Mouse (Mus musculus): Measurements from ENCODE around the gene Myo6. TPM values are rescaled to one million over a fixed set of nuclear protein-coding genes. Genes with fewer than 3 reads are reported as not detected.
"Not testable (repeated sequence)": the region's sequence is repeated elsewhere in the genome, so short reads cannot be mapped to it uniquely, and the experiment has no call there.

Gene Myo6
- polyA plus RNA-seq, 1 experiment from 2014 or later = 8.8 TPM

DNA sequence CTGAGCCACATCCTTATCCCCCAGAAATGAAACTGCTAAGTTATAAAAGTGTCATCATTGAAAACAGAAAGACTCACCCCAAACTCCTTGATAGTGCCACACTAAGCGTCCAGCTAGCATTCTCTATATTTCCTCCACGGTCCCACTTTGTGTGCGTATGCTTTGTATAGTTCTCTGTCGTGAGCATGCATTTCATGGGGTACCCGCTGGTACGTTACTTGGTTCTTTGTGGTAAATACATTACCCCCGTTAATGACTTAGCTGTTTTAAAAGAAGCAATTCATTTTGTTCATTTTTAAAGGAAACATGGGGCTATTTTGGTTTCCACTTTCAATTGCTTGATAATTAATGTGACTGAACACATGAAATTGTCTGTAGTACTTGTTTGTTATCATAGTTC, 122.0 kb downstream of the Myo6 start:
- DNase-seq (ENCODE audit: low spot score) = no peak
- Histone ChIP-seq H3K36me3 (peaks cover 4% of the 10 kb centered on the region; the same call in 1 of the 2 replicates), H3K4me3 (no peak overlapping the region), H3K4me1 (replicated peaks) (no peaks in the 10 kb centered on the region), H3K27me3 (ENCODE audit: insufficient read depth, poor library complexity, severe bottlenecking) (no peaks in the 10 kb centered on the region), H3K27ac (no peak overlapping the region), H3K9me3 (0 out of 2 replicates have a peak, but pooled peaks cover under 1% of the 10 kb centered on the region)
- 94% methylated on average over 7 of the region's 7 CpGs for WGBS

DNA sequence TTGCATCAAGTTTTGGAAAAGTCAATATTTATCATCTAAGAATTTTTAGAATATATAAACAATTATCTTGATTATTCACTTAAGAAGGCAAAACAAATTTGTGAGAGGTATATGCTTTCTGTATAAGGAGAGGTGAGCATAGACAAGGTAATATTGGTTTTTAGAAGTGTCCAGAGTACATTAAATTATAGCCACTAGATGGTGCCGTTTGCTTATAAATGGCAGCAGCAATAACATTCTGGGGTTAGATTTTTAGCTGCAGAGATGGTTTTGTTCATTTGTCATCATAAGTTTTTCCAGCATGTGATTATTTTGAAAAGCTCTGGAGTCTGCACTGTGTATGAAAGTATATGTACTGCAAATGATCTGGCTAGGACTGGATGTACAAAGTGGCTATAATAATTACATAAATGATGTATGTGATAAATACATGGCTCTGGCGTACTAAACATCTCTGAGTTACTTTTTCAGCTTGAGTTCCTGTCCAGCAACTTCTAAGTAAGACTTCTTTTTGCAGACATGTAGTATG, 128.3 kb downstream of the Myo6 start:
- H3K4me3 ChIP-seq = no peak overlapping the region
- no peaks in the 10 kb centered on the region for H3K4me1 ChIP-seq (replicated peaks)
- 58% methylated on average over 2 of the region's 2 CpGs for WGBS
- no peak overlapping the region for H3K27ac ChIP-seq
- DNase-seq (ENCODE audit: low spot score) = no peak
- peaks cover 6% of the 10 kb centered on the region; the same call in 1 of the 2 replicates for H3K36me3 ChIP-seq
- H3K9me3 ChIP-seq = peaks cover 6% of the 10 kb centered on the region; the same call in 1 of the 2 replicates
- no peaks in the 10 kb centered on the region for H3K27me3 ChIP-seq (ENCODE audit: insufficient read depth, poor library complexity, severe bottlenecking)

DNA sequence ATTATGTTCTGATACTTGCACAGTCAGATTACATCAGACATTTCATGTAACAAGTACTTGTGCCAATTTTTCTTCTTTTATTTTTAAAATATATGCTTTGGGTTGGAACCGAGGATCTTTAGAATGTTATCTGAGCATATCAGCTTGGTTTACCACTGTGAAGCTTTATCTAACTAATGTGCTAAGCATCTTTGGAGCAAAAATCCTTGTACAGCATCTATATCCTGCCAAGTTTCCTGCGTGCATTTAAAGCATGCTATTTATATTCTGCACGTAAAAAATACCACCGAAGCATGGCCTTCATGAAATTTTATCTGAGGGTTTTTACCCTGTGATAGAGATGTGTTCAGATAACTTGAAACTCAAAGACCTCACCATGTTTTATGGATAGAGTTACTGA, 131.3 kb downstream of the Myo6 start:
- H3K27ac ChIP-seq = no peak overlapping the region
- peaks cover 6% of the 10 kb centered on the region; the same call in 1 of the 2 replicates for H3K9me3 ChIP-seq
- no peak for DNase-seq (ENCODE audit: low spot score)
- no peak overlapping the region for H3K4me3 ChIP-seq
- no peaks in the 10 kb centered on the region for H3K27me3 ChIP-seq (ENCODE audit: insufficient read depth, poor library complexity, severe bottlenecking)
- H3K4me1 ChIP-seq (replicated peaks) = no peaks in the 10 kb centered on the region
- 86% methylated on average over 4 of the region's 4 CpGs for WGBS
- H3K36me3 ChIP-seq = peaks cover 6% of the 10 kb centered on the region; the same call in 1 of the 2 replicates

DNA sequence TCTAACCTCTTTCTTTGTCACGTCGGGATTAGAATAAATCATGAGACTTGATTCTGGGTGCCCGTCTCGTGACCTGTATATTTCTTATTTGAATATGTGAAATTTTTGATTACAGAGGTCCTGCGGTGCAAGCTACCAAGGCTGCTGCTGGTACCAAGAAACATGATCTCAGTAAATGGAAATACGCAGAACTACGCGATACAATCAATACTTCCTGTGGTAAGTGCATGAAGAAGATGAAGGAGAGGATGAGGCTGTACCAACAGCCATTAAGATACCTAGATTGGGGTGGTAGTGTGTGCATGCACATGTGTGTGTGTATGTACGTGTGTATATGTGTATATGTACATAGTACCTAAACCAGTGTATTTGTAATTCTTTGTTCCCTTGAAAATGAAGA, 134.2 kb downstream of the Myo6 start:
- 94% methylated on average over 9 of the region's 9 CpGs for WGBS

DNA sequence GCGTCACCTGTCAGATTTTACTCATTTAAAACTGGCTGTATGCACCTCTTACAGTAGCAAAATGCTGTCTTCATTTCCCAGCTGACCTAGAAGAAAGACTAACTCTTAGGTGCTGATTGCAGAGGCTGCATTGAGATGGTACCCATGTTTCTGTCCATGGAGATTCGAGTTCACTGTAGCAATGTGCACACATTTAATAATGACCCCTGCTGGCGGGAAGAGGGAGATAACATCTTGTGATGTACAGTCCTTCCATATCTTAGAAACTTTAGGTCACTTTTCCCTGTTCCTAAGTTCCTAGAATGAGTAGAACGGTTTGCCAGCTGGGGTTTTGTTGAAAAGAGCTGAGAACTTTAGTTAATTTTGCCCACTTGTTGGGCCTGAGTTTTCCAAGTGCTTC, 138.7 kb downstream of the Myo6 start:
- no peak overlapping the region for H3K4me3 ChIP-seq
- H3K27me3 ChIP-seq (ENCODE audit: insufficient read depth, poor library complexity, severe bottlenecking) = no peaks in the 10 kb centered on the region
- 75% methylated on average over 4 of the region's 4 CpGs for WGBS
- H3K9me3 ChIP-seq = no peaks in the 10 kb centered on the region
- no peak overlapping the region for H3K27ac ChIP-seq
- H3K36me3 ChIP-seq = no peaks in the 10 kb centered on the region
- no peak for DNase-seq (ENCODE audit: low spot score)
- peaks cover 4% of the 10 kb centered on the region; the same call in 1 of the 2 replicates for H3K4me1 ChIP-seq (replicated peaks)

More for the DNA sequence above, 134.2 kb downstream of the Myo6 start:
- no peak overlapping the region for H3K4me3 ChIP-seq
- H3K36me3 ChIP-seq = no peaks in the 10 kb centered on the region
- H3K27me3 ChIP-seq (ENCODE audit: insufficient read depth, poor library complexity, severe bottlenecking) = no peaks in the 10 kb centered on the region
- H3K4me1 ChIP-seq (replicated peaks) = no peaks in the 10 kb centered on the region
- no peak for DNase-seq (ENCODE audit: low spot score)
- H3K9me3 ChIP-seq = no peaks in the 10 kb centered on the region
- H3K27ac ChIP-seq = no peak overlapping the region

DNA sequence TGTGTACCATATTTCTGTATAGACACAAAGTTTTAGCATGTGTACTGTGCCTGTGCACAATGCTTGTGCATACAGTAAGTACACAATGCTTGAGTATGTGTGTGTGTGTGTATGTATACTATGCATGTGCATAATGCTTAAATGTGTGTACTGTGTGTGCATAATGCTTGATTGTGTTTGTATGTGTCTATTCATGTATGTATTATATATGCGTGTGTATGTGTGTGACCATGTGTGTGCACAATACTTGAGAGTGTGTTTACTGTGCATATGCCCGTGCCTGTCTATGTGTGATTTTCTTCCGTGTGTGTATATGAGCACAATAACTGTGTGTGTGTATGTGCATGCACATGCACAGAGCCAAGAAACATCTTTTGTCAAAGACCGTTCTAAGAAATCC, 141.6 kb downstream of the Myo6 start:
- no peaks in the 10 kb centered on the region for H3K9me3 ChIP-seq
- H3K36me3 ChIP-seq = no peaks in the 10 kb centered on the region
- H3K27ac ChIP-seq = 0 out of 2 replicates have a peak overlapping the region, but pooled peaks have one; percentile 5
- peaks cover 4% of the 10 kb centered on the region; the same call in 1 of the 2 replicates for H3K4me1 ChIP-seq (replicated peaks)
- no peak overlapping the region for H3K4me3 ChIP-seq
- WGBS = 87% methylated on average over 4 of the region's 4 CpGs
- no peak for DNase-seq (ENCODE audit: low spot score)
- H3K27me3 ChIP-seq (ENCODE audit: insufficient read depth, poor library complexity, severe bottlenecking) = no peaks in the 10 kb centered on the region

DNA sequence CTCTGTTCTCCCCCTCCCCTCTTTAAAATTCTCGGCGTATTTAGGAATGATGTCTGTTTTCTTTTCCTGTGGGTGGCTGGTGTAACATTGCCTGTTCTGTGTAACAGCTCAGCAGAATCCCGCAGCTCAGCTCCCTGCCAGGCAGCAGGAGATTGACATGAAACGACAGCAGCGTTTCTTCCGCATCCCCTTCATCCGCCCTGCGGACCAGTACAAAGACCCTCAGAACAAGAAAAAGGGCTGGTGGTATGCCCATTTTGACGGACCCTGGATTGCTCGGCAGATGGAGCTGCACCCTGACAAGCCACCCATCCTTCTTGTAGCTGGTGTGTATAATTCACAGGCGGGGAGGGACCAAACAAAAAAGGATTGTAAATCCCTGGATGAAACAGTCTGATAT, 142.0 kb downstream of the Myo6 start:
- no peaks in the 10 kb centered on the region for H3K27me3 ChIP-seq (ENCODE audit: insufficient read depth, poor library complexity, severe bottlenecking)
- H3K4me3 ChIP-seq = no peak overlapping the region
- 33% methylated on average over 11 of the region's 11 CpGs for WGBS
- H3K4me1 ChIP-seq (replicated peaks) = peaks cover 4% of the 10 kb centered on the region; the same call in 1 of the 2 replicates
- no peaks in the 10 kb centered on the region for H3K36me3 ChIP-seq
- H3K27ac ChIP-seq = 0 out of 2 replicates have a peak overlapping the region, but pooled peaks have one; percentile 5
- DNase-seq (ENCODE audit: low spot score) = no peak
- H3K9me3 ChIP-seq = no peaks in the 10 kb centered on the region

DNA sequence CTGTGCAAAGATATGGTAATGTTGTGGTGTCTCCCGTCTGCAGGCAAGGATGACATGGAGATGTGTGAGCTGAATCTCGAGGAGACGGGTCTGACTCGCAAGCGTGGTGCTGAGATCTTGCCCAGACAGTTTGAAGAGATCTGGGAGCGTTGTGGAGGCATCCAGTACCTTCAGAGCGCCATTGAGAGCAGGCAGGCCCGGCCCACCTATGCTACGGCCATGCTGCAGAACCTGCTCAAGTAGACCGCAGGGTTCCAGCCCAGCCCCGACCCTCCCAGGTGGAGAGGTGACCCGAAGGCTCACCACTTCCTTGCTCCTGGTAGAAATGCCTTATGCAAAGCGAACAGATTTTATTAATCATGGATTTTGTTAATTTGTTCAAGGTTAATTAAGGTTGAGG, 142.8 kb downstream of the Myo6 start:
- H3K4me1 ChIP-seq (replicated peaks) = peaks cover 4% of the 10 kb centered on the region; the same call in 1 of the 2 replicates
- no peak for DNase-seq (ENCODE audit: low spot score)
- no peaks in the 10 kb centered on the region for H3K27me3 ChIP-seq (ENCODE audit: insufficient read depth, poor library complexity, severe bottlenecking)
- 84% methylated on average over 13 of the region's 13 CpGs for WGBS
- no peak overlapping the region for H3K4me3 ChIP-seq
- H3K9me3 ChIP-seq = no peaks in the 10 kb centered on the region
- H3K27ac ChIP-seq = no peak overlapping the region
- no peaks in the 10 kb centered on the region for H3K36me3 ChIP-seq

DNA sequence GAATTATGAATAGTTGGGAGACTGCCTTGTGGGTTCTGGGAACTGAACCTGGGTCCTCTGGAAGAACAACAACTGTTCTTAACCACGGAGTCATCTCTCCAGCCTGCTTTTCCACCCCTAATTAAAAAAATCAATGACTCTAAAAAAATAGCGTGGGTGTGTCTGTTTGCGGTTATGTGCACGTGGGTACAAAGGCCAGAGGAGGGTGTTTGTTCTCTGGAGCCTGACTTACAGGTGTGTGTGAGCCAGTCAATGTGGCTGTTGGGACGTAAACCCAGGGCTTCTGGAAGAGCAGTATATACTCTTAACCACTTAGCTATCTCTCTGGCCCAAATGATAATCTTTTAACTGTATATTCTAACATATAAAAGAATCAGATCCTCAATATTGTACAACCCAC, 148.8 kb downstream of the Myo6 start:
- H3K36me3 ChIP-seq = no peaks in the 10 kb centered on the region
- no peaks in the 10 kb centered on the region for H3K9me3 ChIP-seq
- H3K27me3 ChIP-seq (ENCODE audit: insufficient read depth, poor library complexity, severe bottlenecking) = no peaks in the 10 kb centered on the region
- no peaks in the 10 kb centered on the region for H3K4me1 ChIP-seq (replicated peaks)
- no peak overlapping the region for H3K27ac ChIP-seq
- WGBS = 85% methylated on average over 5 of the region's 5 CpGs
- DNase-seq (ENCODE audit: low spot score) = no peak
- no peak overlapping the region for H3K4me3 ChIP-seq

DNA sequence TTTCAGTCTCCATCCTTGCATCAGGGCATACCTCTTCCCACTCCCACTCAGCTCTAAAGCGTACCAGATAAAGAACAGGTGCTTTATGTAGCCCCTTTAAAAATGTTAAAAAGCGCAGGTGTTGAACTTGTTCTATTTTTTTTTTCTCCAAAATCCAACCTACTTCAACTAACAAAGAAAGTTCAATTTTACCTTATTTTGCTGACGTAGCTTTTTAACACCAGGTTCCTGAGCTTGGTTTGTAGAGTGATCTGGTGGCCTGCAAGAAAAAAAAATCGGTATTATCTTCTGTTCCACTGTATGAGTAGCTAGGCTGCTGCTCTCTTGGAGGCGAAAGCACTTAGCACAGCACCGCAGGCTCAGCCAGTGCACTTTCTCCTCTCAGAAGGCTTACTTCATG, 151.1 kb downstream of the Myo6 start:
- H3K36me3 ChIP-seq = no peaks in the 10 kb centered on the region
- WGBS = 93% methylated on average over 6 of the region's 6 CpGs
- H3K27ac ChIP-seq = no peak overlapping the region
- no peaks in the 10 kb centered on the region for H3K9me3 ChIP-seq
- no peak overlapping the region for H3K4me3 ChIP-seq
- DNase-seq (ENCODE audit: low spot score) = no peak
- H3K27me3 ChIP-seq (ENCODE audit: insufficient read depth, poor library complexity, severe bottlenecking) = no peaks in the 10 kb centered on the region
- H3K4me1 ChIP-seq (replicated peaks) = no peaks in the 10 kb centered on the region

DNA sequence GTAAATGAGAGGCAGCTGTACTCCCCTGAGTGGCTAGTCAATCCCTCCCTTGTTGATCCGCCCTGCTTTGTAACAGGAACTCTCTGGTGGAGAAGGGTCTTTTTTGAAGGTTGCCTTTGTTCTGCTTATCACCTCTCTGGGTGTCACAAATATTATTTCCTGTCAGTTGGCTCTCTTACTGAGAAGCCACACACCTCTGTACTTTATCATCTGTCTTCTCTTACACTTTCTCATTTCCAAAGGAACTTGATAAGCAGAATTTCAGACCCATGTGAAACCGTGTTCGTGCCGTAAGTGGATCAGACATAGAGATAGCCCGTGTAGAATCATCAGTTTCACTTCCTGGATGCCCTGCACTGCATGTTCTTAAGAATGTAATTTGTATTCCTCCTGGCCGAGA, 153.2 kb downstream of the Myo6 start:
- WGBS = 85% methylated on average over 6 of the region's 6 CpGs
- no peaks in the 10 kb centered on the region for H3K36me3 ChIP-seq
- no peaks in the 10 kb centered on the region for H3K9me3 ChIP-seq
- H3K4me1 ChIP-seq (replicated peaks) = no peaks in the 10 kb centered on the region
- no peak overlapping the region for H3K4me3 ChIP-seq
- H3K27me3 ChIP-seq (ENCODE audit: insufficient read depth, poor library complexity, severe bottlenecking) = no peaks in the 10 kb centered on the region
- H3K27ac ChIP-seq = no peak overlapping the region
- no peak for DNase-seq (ENCODE audit: low spot score)

DNA sequence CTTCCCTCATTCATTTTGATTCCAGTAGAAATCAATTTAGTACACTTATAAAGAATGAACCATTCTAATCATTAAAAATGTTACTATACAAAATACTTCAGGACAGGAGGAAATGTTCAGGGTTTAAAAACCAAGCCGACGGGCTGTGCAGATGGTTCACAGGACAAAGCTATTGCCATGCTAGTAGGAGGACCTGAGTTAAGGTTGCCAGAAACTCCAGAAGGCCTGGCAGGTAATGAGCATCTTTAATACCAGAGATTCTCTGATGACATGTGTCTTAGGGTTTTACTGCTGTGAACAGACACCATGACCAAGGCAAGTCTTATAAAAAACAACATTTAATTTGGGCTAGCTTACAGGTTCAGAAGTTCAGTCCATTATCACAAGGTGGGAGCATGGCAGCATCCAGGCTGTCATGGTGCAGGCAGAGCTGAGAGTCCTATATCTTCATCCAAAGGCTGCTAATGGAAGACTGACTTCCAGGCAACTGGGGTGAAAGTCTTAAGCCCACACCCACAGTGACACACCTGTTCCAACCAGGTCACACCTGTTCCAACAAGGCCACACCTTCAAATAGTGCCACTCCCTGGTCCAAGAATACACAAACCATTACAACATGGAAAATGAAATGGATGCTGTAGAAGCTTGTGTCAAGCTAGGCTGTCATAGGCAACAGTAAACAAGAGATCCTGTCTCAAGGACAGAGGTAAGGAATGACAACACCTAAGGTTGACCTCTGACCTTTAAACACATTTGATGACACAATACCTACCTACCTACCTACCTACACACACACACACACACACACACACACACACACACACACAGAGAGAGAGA, 156.4 kb downstream of the Myo6 start:
- H3K4me3 ChIP-seq; H3K27me3 ChIP-seq (ENCODE audit: insufficient read depth, poor library complexity, severe bottlenecking); H3K9me3 ChIP-seq; DNase-seq (ENCODE audit: low spot score); H3K27ac ChIP-seq; H3K36me3 ChIP-seq; H3K4me1 ChIP-seq (replicated peaks): not testable (repeated sequence)
- 97% methylated on average over 2 of the region's 2 CpGs for WGBS

DNA sequence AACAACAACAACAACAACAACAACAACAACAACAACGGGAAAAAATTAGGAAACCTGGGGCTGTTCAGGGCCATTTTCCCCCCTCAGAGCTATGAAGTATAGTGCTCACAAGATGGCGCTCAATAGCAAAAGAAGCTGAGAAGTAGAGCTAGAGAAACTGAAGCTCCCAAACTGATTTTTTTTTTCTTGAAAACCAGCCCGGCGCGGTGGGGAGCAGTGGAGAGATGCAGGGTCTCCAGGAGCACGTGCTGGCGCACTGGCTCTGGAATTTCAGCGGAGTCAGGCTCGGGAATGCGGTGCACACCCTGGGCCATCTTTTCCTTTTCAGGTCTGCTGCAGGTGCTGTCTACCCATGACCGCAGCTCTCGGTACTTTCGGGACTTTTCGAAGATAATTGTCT, 167.3 kb downstream of the Myo6 start:
- no peaks in the 10 kb centered on the region for H3K36me3 ChIP-seq
- H3K4me3 ChIP-seq = peak overlapping the region; percentile 38
- no peaks in the 10 kb centered on the region for H3K9me3 ChIP-seq
- H3K4me1 ChIP-seq (replicated peaks) = peaks cover 8% of the 10 kb centered on the region; the same call in 1 of the 2 replicates
- H3K27ac ChIP-seq = 0 out of 2 replicates have a peak overlapping the region, but pooled peaks have one; percentile 12
- WGBS = 22% methylated on average over 14 of the region's 14 CpGs
- H3K27me3 ChIP-seq (ENCODE audit: insufficient read depth, poor library complexity, severe bottlenecking) = peaks cover 8% of the 10 kb centered on the region; the same call in 1 of the 2 replicates
- DNase-seq (ENCODE audit: low spot score) = peak; percentile 57

Measured in hindbrain, embryonic 10.5 days (tissue).